Mouse (Mus musculus) CD4-positive, CD25-positive, alpha-beta regulatory T cell, adult 2 months (primary cell): ENCODE results near the gene Wwp2.

Source experiments
- DNase-seq: peaks from one replicate; pipeline ENCODE4 v3.0.0-alpha.2; 2012; ENCODE audit warnings: low read depth, low spot score

Gene Wwp2

DNA sequence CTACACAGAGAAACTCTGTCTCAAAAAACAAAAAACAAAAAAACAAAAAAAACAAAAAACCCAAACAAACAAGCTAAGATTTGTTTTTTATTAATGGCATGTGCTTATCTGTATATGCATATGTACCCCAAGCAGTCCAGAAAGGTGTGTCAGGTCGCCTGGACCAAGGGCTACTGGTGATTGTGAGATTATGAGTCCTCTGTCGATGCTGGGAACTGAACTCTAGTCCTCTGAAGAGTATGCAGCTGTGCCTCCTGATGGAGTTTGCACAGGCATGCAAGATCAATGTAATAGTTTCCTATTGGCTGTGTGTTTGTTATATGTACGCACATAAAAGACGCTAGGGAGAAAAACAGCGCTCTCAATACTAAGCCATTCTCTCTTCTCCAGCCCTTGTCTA is 74.0 kb downstream of the Wwp2 start:
- DNase-seq, result no peak

DNA sequence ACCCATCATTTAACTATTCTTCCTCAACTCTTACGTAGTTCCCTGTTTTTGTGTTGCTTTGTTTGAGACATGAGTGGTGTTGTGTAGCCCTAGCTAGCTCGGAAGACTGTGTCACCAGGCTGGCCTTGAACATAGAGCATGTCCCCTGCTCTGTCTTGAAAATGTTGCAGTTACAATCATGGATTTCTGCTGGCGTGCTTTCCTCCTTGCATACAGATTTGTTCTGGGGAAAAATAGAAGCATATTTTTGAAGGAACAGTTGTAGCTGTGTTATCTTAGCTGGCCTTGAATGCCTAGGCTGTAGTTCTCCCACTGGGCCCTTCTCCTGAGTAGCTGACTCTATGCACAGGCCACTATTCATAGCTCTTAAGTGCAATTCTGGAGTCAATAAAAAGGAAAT is 74.6 kb downstream of the Wwp2 start:
- no peak for DNase-seq

DNA sequence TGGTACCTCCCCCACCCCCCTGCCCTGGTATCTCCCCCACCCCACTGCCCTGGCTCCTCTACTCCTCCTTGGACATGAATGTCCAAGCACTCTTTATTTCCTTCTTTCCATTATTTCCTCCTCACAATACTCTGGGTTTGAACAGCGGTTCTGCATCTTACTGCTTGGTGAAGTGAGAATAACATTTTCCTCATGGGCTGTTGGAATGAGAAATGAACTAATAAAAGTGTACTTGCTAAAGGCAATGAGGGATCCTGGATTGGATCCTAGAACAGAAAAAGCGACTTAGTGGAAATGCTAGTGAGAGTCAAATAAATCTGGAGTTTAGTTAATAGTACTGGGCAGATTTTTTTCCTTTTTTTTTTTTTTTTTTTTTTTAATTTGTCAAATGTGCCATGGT is 77.1 kb downstream of the Wwp2 start:
- no peak for DNase-seq

DNA sequence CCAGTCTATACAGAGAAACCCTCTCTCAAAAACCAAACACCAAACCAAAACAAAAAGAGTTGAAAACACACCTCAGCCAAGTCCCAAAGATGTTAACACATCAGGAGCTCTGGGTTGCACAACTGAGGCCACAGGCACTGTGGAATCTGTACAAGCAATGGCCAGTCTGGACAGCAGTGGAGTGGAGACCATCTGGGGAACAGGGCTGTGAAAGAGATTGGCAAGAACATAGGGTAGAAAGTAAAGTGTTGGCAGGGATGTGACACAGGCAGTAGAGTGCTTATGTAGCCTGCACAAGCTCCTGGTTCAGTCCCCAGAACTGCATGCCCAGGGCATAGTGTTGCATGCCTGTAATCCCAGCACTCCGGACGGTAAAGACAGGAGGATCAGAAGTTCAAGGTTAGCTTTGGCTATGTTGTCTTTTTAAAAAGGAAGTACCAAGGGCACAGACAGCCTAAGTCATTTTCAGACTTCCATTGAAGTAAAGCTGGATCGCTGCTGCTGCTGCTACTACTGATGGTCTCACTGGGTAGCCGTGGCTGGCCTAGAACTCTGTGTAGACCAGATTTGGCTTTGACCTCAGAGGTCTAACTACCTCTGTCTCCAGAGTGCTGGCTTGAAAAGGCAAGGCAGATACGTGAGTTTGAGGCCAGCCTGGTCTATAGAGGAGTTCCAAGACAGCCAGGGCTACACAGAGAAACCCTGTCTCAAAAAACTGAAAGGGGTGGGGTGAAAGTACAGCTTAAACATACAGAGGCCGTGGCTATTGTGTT is 79.0 kb downstream of the Wwp2 start:
- DNase-seq, result no peak

DNA sequence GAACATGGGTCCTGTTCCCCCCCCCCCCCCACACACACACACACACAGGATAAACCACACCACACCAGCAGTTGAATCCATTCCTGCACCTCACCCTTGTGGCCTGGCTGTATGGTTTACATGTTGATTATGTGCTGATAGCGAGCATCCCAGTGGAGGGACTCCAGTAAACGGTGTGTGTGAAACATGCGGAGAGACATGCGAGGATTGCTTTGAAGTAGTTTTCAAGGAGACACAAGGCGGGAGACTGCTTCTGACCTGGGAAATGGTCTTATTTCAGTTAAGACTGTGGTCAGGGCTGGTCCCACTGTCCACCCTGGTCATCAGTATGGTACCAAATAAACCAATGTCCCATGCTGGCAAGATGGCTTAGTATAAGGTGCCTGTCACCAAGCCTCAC is 82.6 kb downstream of the Wwp2 start:
- no peak for DNase-seq

DNA sequence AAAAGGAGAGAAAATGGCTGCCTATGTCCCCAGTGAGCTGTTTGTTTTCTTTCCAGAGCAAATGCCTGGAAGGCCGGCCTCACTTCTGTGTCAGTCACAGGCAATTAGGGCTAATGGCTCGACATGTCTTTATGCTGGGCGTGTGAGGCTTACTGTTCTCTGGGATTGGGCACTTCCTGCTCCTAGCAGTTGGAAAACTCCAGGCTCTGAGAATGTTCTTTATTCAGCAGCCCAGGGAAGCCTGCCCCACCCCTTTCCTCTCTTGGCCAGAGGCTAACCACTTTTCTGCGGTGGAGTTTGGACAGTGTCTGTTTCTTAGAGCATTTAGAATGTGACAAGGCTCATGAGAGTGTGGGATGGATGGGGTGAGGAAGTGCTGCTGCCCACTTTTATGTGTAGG is 83.7 kb downstream of the Wwp2 start:
- no peak for DNase-seq

DNA sequence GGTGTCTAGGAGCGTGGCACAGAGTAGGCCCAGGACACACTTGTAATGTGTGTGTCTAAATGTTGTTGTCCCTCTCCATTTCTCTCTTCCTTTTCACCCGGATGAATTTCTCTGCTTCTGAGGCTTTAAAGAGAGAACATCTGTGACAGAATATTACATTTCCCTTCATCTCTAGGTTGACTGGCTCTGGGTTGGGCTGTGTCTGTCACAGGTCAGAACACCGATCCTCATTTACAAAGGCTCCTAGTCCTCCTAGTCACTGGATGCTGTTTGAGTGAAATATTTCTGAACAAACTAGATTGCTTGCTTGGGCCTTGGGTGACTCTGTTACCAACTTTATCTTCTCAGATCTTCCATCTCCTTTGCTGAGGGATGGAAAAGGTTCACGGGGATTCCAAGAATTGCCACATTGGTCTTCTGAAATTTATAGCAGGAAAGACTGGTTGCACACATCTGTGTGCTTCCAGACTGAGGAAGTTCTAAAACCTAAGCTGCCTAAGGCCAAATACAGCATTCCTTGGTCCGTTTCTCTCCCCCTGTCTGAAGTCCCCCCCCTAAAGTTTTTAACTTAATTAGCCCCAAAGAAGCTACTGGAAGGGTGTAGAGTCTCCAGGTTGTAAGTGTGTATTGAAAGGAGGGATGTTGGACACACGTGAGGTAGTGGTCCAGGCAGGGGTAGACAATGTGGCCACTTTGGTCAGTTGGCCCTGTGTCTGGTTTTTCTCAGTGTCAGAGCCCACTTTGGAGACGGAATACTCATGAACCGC is 85.8 kb downstream of the Wwp2 start:
- no peak for DNase-seq

DNA sequence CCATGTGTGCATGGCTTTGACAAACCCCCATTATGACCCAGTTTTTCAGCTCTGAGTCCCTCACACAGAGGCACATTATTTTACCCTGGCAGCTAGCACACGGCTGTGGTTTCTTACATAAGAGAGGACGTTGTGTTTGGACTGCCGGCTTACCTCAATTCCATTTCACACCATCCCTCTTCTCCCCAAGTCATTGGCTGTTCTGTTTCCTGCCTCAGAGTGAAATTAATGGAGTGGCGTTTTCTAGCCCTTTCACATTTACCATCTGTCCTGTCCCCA is 86.3 kb downstream of the Wwp2 start:
- no peak for DNase-seq

DNA sequence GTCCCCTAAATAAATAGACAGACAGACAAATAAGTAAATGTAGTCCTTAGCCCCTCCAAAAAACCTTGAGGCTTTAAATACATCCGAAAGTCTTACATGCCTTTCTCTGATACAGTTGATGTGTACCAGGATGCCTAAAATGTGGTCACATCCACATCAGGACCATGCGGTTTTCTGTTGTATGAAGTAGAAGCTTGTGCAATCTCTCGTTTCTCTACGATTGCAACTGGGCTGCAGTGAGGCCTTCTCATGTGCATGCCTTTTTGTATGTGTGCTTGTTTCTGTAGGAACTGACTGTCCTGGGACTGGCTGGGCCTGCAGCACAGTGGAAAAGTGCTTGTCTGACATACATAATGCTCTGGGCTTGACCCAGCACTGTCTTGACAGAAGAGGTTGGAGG is 88.4 kb downstream of the Wwp2 start:
- no peak for DNase-seq

DNA sequence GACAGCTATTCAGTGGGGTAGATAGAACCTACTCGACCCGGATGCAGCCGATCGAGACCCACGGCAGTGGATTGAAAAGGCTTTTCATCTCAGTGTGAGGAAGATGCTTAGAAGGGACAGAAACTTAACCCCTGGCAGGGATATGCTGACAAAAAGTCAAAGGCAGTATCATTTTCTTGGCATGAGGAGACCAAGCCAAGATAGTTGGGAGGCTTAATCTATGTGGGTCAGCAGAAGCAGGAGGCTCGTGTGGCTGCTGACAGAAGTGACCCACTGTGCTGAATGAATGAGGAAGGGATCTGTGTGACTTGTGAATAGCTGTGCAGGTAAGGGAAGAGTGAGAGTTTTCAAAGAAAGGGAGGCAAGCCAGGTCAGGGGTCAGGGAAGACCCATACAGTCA is 92.6 kb downstream of the Wwp2 start:
- no peak for DNase-seq

DNA sequence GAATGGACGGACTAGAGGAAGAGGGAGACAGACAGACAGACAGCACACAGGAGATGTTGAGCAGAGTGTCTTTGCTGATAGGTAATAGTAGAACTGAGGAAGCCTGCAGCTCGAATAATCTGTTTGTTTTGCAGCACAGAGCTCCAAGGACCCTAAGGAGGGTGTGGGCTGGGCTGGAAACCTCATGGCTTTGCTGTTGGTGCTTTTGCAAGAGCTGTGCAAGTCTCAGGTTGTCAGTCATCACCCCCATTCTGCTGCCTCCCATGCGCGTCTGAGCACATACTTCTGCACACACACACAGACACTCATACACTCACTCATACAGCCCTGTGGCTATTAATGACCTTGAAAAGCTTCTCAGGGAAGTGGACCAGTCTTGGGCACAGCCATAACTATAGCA is 101.3 kb downstream of the Wwp2 start:
- no peak for DNase-seq

DNA sequence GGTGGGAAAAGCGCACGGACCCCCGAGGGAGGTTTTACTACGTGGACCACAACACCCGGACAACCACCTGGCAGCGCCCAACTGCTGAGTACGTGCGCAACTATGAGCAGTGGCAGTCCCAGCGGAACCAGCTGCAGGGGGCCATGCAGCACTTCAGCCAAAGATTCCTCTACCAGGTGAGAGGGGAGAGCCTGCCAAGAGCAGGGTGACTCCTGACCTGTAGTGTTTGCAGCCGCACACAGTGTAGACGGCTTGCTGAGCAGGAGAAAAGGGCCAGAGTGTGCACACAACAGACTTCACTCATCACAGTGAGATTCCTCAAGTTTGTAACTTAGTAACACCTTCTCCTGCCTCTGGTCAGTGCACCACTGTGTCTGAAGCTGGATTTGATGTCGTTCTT is 104.5 kb downstream of the Wwp2 start:
- no peak for DNase-seq

DNA sequence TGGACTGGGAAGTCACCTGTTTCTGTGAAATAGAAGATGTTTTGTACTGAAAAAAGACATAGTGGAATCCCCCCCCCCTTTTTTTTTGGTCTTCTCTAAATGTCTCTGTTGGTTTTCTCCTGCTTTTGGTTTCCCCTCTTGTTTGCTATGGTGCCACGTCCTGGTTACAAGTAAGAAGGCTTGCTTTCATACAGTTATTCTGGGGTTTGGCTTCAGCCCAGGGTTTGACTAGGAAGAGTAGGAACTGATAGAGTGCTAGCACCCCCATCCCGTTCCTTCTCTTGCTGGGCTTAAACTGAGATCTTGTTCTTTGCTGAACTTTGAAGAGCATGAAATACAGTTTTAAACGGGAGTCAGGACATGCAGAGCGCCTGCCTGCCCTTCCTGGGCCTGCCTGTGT is 105.2 kb downstream of the Wwp2 start:
- no peak for DNase-seq

DNA sequence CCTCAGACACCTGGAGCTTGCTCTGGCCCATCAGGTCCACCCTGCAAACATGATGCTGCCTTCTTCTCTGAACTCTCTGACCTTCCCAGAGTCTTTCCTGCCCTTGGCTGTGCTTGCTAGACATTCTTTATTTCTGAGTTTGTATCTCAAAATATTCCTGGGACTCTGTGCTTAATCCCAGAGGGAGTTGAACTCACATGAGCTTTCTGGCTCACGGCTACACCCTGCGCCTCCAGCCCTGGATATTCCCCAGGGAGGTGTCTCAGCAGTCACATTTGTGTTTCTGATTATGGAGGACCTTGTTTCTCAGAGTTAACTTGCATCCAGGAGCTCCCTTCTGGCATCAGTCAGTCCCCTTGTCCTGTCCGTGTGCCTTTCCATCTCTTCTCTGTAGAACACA is 106.0 kb downstream of the Wwp2 start:
- DNase-seq, result no peak

DNA sequence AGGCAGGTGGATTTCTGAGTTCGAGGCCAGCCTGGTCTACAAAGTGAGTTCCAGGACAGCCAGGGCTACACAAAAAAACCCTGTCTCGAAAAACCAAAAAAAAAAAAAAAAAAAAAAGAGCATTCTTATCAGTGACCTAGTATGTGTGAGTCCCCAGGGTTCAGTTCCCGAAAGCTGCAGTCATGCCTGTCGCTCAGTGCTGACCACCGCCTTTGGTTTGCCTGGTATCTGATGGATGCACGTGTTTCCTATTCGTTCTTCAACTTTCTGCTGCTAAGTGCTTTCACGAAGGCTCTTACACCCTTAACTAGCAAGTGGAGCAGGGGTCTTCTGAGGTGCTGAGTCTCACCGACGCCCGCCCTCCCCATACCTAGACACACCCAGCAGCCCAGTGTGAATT is 107.5 kb downstream of the Wwp2 start:
- DNase-seq, result no peak

DNA sequence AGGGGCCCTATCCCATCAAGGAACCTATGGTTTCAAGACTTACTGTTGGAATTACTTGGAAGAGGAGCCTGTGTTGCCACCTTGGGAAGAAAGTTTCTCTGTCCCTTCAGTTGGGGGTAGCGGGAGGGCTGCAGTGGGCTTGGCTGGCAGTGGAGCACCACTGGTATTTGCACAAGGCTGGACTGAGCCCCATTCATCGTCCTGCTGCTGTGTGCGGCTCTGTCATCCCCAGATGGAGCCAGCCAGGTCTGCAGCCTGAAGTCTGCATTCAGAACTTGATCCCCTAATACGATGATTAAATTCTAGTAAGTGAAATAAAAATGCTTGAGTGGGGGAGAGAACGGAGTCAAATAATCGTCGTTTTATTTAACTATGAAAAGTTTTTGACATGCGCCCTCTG is 108.0 kb downstream of the Wwp2 start:
- DNase-seq, result no peak

DNA sequence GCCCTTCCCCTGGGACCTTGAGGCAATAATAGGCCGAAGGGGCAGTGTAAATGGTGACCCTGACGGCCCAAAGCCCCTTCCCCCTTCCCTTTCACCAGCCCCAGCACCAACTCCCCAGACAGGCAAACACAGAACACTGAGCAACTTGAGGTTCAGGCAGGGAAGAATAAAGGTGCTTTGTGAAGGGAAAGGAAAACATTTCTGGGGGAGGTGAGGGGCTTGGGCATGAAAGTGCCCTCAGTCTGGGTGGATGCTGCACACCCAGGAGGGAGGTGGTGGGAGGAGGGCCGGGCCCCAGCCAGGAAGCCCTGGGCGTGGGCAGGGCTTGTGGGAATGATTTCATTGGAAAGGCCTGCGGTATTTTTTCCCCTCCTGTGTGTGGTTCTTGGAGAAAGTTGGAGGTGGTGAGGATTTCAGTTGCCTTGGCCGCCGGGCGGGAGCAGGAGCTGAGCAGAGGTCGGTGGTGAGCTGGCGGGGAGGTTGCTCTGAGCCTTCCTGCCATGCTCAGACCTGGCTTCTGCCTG is 108.5 kb downstream of the Wwp2 start:
- DNase-seq, result no peak

DNA sequence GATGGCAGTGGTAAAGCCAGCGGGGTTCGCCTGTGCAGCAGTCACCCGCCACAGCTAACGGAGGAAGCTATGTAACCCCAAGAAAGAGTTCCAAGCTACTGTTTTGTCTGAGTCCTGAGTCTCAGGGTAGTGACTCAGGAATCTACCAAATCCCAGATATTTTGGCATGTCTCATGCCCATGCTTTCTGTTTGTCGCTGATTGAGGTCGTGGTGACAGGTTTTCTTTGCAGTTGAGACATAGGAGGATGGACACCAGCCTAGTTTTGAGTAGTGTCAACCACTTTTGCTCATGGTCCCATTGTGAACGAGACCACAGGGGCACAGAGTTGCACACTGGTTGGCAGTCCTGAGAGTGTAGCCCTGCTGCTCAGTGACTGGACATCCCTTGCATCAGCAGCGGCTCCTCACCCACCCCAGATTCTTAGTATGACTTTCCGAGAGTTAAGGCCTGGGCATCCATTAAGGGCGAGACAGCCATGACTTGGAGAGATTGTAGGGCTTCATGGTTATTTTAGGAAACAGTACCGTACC is 109.5 kb downstream of the Wwp2 start:
- no peak for DNase-seq

DNA sequence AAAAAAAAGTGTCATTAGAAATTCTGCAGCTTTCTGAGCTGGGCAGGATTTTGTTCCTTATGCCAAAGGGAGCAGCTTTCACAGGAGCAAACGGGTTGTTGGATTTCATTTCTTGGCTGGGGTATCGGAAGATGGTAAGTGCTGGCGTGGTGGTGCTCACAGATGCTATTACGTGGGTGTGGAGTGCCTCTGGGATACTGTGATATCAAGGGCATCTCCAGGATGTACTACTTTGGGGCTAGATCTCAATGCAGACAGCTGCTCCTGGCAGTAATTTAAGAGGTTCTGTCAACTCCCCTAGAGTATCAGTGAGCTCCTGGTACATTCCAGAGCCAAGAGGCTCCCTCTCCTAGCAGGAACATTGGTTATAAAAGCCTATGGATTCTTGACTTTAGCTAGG is 110.0 kb downstream of the Wwp2 start:
- DNase-seq, result no peak

DNA sequence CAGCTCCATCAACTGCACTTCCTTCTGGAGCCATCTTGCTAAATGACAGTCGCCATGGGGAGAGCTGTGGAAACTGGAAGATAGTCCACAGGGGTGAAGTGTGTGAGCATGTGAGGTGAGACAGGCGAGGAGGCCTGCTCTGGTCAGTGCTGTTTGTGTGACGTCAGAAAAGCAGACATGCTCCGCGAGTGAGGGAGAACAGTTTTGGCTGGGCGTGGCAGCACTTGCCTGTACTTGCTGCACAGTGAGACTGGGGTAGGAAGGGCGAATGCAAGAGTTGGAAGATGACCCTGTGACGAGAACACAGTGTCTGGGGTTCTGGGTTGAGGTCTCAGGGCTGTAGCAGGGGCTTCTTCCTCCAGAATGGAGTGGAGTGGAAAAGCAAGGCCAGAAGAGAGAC is 110.7 kb downstream of the Wwp2 start:
- no peak for DNase-seq

DNA sequence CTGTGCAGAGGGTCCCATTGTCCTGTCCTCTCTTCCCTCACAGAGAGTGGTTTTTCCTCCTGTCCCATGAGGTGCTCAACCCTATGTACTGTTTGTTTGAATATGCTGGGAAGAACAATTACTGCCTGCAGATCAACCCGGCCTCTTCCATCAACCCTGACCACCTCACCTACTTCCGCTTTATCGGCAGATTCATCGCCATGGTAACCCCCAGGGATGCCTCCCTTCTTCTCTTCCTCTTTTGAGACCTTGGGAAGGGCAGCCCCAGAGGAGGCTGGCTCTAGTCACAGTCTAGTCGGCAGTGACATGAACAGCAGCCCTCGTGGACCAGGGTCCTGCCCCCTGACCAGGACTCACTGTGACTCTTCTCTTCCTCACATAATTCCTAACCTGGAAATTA is 116.1 kb downstream of the Wwp2 start:
- no peak for DNase-seq

DNA sequence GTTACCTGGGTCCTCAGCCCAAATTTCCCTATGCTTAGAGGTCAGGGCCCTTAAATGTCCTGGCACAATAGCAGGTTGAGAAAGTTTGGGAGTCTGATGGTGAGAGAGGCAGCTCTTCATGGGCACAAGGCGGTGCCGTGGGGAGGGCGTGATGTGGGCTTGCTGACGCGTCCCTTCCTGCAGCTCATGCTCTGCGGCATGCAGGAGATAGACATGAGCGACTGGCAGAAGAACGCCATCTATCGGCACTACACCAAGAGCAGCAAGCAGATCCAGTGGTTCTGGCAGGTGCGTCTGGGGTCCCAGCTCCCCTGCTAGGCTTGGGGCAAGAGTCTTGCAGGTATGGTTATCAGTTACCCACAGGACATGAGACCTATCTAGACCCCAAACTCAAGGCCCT is 119.1 kb downstream of the Wwp2 start:
- no peak for DNase-seq

DNA sequence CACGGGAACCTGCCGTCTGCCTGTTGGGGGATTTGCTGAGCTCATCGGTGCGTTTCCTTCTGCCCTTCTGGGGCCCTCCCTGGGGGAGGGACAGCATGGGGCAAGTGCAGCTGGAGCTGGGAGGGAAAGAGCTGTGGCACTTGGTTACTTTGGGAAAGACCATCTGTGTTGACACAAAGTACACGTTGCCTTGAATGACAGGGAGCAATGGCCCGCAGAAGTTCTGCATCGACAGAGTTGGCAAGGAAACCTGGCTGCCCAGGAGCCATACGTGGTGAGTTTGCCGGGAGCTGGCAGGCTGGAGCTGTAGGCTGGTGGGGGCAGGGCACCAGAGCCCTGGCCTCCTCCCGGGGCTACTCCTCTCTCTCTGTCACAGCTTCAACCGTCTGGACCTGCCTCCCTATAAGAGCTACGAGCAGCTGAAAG is 120.4 kb downstream of the Wwp2 start:
- DNase-seq, result no peak
